Mouse (Mus musculus) E14TG2a.4 (cell line): ENCODE data around the gene C1qtnf6.

ENCODE experiments used
- CTCF ChIP-seq: conservative IDR thresholded peaks from 2 replicates; pipeline ENCODE4 v1.5.1; 2014; ENCODE audit warnings: low read length
- POU5F1 ChIP-seq: IDR thresholded peaks from 2 replicates; pipeline ENCODE4 v1.6.1; 2014; ENCODE audit warnings: low read length, borderline replicate concordance

DNA sequence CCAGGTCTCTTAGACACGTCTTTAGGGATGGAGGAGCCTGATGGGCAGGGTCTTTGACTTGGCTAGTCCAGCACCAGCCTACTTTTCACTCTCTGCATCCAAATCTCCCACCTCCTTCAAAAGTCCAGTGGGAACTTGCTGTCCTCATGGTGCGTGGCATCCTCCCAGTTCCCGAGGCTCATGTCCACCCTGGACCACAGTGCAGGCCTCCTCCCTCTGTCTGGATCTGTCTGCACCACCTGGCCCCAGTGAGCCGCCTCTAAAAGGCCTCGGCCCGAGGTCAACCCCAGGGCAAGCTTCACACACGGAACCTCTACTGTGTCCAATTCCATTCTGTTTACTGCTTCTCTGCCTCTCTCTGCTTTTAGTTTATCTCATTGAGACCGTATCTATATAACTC, 9.9 kb downstream of the C1qtnf6 start:
- TF ChIP-seq CTCF: no peak
- TF ChIP-seq POU5F1: no peak
